Mouse (Mus musculus): ENCODE measurements around the gene Immp1l.

DNA sequence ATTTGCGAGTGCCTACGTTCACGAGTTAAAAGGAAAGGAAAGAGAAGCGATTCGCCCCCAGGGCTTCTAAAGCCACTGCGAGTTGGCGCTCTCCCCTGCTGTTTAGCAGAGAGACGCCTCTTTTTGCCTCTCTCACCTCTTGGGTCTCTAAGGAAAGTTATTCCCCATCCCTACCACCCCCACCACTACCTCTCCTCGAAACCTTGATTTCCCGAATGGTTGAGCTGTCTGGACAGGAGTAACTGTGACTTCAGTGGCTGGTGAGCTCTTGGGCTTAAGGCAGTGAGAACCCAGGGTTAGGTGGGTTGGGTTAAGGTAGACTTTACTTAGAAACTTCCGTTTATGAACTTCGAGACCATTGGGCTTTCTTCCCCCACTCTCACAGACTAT, 314 bp downstream of the Immp1l start:
- TF ChIP-seq CHD2 (IDR thresholded peaks at IDR 0.05; ENCODE audit: low read depth, low read length) (no peak), ZC3H11A (IDR thresholded peaks at IDR 0.05; ENCODE audit: borderline replicate concordance, low read depth, low read length) (no peak), HCFC1 (IDR thresholded peaks at IDR 0.05; ENCODE audit: borderline replicate concordance, insufficient read depth, low read length) (no peak), ZNF384 (IDR thresholded peaks at IDR 0.05; ENCODE audit: low read depth, low read length) (no peak)

All from ES-E14 (cell line).